Mouse (Mus musculus): ENCODE measurements around the gene Gm20481. TPM values are rescaled to one million over a fixed set of nuclear protein-coding genes. Genes with fewer than 3 reads are reported as not detected.
"Not testable (repeated sequence)": the region's sequence is repeated elsewhere in the genome, so short reads cannot be mapped to it uniquely, and the experiment has no call there.

Gene Gm20481
- total RNA-seq, 2 experiments from 2014 or later: not detected

DNA sequence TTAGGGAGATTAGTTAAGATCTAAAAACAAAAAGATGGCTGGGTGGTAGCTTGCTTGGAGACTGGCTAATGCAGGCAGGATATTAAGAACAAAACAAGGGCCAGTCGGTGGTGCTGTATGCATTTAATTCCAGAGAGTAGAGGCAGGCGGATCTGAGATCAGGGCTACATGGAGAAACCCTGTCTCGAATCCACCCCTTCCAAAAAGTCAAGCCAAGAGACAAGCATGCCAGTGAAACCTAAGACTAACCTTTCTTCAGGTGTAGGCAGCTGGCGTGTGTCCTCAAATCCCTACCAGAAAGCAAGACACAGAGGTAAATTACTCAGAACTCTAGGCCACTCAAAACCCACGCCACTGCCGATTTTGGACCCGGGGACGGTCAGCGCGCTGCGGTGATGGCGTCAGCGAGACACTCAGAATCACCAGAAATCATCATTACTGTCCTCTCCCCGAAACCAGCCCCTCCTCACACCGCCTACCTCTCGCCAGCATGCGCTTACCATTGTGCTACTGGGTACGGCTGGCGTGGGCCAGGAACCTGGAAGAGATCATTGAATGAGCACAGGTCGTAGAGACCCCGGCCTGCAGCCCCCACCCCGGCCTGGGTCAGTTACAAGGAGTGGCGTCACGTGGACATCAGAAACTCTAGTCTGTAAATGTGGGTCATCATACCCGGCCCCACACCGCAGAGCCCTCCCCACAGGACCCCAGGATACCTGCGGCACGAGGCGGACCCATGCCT lies 17.9 kb upstream of the Gm20481 start:
- peak in 1 of 2 experiments; percentile 37 for DNase-seq (ENCODE audit: low spot score in 2 of 2)

DNA sequence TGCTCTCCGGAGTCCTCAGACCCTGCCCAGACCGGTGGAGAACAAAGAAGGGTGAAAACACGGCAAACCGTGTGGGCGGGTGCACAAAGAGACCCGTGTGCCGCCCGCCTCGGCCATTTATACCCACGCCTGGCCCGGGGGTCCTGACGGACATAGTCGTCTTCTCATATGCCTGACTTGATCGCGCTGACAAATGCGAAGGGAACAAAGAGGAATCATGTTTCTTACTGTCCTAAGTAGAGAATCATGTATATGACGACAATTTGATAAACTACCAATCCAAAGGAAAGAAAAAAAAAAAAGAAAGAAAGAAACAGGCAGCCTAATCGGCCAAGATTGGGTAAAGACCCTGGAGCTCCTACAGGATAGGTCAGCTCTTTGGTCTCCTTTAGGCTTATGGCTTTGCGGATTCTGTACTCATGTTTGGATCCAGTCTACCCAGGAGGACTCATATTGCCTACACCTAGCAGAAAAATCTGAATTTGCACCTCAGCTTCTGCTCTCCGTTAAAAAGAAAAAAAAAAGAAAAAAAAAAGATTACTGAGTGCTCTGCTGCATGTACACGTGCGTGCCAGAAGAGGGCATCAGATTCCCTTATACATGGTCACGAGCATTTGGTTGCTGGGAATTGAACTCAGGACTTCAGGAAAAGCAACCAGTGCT lies 17.2 kb upstream of the Gm20481 start:
- DNase-seq (ENCODE audit: low spot score in 2 of 2): peak; percentile 79 to 84

DNA sequence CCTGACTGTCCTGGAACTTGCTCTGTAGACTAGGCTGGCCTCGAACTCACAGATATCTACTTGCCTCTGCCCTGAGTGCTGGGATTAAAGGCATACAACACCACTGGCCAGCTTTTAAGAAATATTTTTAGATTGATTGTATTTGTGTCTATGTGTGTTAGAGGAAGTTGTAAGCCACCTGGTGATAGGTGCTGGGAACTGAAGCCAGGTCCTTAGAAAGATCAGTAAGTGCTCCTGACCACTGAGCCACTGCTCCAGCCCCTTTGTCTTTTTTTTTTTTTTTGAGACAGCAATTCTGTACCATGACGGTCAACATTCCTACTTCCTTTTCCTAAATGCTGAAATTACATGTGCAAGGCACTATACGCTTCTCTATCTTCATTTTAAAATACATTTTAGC lies 16.5 kb upstream of the Gm20481 start:
- no peak for DNase-seq (ENCODE audit: low spot score in 2 of 2)

DNA sequence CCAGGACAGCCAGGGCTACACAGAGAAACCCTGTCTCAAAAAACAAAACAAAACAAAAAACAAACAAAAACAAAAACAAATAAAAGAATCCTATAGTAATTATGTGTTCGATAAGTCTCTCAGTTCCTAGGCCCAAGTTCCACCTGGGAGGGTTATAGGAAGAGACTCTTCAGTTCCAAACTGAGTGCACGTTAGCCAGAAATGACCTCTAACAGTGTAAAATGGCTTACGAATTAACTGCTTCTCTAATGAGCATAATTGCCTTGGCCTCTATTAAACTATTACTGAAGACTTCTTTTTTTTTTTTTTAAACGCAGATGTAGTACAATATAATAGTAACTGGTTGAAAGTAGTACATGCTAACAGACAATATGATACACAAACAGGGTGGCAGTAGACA lies 15.8 kb upstream of the Gm20481 start:
- DNase-seq (ENCODE audit: low spot score in 2 of 2): no peak

DNA sequence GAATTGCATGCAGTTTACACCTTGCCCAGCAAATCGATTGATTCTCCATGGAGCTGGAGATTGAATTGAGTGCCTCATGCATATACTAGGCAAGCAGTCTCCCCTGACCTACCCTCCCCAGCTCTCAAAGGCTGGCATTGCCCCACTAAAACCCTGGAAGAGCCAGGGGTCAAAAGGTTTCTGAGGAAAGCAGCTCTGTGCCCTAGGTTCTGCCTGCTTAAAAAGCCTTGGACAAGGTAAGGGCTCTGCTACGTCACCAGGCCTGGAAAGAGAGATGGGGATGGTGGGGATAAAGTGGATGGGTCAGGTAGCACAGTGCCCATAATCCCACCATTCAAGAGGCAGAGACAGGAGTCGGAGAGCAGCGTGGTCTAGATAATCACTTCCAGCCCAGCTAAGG lies 14.9 kb upstream of the Gm20481 start:
- no peak for DNase-seq (ENCODE audit: low spot score in 2 of 2)

DNA sequence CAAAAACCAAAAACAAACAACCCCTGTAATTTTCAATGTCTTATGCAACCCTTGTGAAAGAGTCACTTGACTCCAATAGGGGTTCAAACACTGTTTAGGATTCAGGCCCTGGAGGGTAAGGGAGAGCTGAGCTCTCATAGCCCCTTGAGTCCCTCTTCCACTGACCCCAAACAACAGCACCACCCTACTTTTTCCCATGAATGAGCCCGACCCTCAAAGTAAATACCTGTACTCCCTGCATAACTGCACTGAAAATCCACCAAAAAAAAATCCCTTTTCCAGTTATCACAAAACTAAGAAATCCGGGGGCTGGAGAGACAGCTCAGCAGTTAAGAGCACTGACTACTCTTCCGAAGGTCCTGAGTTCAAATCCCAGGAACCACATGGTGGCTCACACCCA lies 13.8 kb upstream of the Gm20481 start:
- no peak for DNase-seq (ENCODE audit: low spot score in 2 of 2)

DNA sequence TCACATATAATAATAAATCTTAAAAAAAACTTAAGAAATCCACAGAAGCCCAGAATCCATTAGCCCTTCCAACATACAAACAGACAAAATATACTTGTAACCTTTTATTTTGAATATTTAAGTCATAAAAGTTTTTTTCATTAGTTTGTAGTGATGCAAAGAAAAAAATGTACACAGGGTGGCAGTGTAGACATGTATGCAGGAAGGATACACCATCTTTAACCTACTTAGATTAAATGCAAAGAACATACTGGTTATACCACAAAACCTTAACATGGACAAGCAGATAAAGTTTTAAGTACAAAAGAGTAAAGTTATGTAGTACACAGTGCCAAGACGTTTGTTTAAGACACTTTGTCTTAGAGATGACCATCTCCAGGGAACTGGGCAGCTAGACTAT lies 13.4 kb upstream of the Gm20481 start:
- no peak for DNase-seq (ENCODE audit: low spot score in 2 of 2)

DNA sequence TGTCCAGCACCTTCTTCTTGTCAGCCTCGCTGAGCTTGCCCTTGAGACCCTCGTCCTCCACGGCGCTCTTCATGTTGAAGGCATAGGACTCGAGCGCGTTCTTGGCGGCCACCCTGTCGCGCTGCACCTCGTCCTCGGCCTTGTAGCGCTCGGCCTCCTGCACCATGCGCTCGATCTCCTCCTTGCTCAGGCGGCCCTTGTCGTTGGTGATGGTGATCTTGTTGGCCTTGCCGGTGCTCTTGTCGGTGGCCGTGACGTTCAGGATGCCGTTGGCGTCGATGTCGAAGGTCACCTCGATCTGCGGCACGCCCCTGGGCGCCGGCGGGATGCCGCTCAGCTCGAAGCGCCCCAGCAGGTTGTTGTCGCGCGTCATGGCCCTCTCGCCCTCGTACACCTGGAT lies 12.4 kb upstream of the Gm20481 start:
- not testable (repeated sequence) for DNase-seq (ENCODE audit: low spot score in 2 of 2)

DNA sequence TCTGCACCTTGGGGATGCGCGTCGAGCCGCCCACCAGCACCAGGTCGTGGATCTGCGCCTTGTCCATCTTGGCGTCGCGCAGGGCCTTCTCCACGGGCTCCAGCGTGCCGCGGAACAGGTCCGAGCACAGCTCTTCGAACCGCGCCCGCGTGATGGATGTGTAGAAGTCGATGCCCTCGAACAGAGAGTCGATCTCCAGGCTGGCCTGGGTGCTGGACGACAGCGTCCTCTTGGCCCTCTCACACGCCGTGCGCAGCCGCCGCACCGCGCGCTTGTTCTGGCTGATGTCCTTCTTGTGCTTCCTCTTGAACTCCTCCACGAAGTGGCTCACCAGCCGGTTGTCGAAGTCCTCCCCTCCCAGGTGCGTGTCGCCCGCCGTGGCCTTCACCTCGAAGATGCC lies 11.7 kb upstream of the Gm20481 start:
- DNase-seq (ENCODE audit: low spot score in 2 of 2): not testable (repeated sequence)

DNA sequence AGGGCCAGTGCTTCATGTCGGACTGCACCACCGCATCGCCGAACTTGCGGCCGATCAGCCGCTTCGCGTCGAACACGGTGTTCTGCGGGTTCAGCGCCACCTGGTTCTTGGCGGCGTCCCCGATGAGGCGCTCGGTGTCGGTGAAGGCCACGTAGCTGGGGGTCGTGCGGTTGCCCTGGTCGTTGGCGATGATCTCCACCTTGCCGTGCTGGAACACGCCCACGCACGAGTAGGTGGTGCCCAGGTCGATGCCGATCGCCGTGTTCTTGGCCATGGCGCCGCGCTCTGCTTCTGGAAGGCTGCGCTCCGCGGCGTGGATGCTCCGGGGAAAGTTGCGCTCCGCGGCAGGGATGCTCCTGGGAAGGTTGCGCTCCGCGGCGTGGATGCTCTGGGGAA lies 11.0 kb upstream of the Gm20481 start:
- not testable (repeated sequence) for DNase-seq (ENCODE audit: low spot score in 2 of 2)

DNA sequence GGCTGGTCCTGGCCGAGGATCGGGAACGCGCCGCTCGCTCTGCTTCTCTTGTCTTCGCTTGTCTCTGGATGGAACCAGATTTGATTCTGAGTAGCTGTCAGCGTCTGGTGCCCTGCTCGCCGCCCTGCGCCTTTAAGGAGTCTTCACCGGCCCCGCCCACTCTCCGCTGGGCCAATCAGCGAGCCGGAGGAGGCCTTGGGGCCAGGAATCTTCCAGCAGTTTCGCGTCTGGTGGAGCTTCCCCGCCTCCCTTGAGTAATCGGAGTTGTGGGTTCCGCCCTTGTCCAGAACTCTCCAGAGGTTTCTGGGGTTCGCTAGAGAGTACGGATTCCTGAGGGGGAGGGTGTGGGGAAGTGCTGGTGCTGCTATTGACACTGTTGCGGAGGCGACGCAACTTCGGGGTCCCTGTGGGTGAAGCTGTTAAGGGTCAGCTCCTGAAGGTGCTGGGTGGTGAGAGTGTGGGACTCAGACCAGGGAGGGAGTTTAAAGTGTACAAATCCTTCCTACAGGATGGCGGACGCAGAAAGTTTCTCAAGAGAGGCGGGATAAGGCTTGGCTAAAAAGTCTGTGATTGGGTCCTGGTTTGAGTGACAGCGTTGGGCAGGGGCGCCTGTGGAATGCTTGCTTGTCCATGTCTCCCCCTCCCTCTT lies 10.5 kb upstream of the Gm20481 start, which contains the start of gene Hspa1b:
Gene Hspa1b (minus strand): TSS at position 109 of the 649 bp plus-strand sequence.
- DNase-seq (ENCODE audit: low spot score in 2 of 2): peak; percentile 35 to 77

DNA sequence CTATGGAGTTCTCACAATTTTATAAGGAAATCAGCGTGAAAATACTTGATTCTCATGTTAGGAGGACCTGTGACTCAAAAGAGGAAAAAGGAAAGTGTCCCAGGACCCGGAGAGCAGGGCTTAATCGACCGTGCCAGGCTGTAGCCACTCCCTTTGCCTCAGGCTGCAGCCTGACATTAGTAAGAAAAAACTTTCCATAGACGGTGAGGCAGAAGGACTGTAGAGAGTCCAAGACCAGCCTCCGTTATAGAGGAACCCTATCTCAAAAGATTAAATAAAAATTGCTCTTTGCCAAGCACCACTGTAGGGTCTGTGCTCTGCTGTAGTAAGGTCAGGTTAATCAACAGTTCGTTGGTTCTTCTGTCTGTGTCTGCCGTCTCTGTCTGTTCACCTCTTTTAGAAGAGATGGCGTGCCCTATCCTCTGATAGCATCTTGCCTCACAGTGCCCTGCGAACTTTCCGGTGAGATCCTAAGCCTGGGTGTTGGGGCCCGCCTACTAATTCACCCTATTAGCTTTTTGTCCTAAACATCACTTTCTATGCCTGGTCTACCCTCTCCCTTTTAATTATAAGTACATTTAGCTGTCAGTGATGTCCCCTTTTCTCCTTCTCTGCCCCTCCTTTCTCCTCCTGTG lies 9.7 kb upstream of the Gm20481 start:
- DNase-seq (ENCODE audit: low spot score in 2 of 2): no peak

DNA sequence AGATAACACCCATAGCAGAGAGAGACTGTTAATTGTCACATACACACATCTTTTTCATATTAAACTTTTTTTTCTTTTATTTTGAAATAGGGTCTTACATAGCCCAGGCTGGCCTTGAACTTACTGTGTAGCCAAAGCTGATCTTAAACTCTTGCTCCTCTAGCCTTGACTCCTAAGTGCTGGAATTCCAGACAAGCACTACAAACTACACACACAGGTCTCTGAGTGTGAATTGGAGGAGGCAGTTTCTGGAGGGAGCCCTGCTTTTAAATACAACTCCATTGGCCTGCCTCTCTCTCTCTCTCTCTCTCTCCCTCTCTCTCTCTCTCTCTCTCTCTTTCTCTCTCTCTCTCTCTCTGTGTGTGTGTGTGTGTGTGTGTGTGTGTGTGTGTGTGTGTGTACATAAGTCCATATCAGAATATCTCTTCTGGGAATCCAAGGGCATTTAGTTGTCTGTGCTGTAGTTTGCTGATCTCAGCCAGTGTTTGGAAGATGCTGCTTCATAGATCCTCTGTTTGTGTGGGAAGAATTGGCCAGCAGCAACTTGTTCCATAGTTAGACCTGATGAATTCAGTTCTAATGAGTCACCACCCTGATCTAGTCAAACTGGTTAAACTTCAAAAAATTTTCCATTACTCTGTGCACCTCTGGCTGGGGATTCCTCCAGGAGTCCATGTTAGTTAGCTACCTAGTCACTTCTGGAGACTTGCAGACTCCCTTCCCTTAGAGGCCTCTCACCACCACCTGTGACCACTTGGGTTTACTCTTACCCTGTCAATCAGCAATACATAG lies 8.8 kb upstream of the Gm20481 start:
- DNase-seq (ENCODE audit: low spot score in 2 of 2): no peak

DNA sequence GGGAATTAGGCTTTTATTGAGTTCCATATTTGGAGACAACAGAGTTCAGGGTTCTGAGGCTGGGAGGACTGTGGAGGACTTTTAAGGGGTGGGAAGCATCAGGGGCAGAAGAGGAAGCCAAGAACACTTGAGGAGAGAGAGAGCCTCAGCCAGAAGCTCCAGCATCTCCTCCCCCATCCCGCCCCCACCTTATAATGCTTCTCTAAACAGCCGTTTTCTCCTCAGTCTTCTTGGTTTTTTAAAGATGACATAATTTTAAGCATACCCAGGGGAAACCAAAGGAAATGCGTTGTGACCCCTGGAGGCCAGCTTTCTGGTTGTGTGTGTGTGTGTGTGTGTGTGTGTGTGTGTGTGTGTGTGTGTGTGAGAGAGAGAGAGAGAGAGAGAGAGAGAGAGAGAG lies 7.6 kb upstream of the Gm20481 start:
- DNase-seq (ENCODE audit: low spot score in 2 of 2): no peak

DNA sequence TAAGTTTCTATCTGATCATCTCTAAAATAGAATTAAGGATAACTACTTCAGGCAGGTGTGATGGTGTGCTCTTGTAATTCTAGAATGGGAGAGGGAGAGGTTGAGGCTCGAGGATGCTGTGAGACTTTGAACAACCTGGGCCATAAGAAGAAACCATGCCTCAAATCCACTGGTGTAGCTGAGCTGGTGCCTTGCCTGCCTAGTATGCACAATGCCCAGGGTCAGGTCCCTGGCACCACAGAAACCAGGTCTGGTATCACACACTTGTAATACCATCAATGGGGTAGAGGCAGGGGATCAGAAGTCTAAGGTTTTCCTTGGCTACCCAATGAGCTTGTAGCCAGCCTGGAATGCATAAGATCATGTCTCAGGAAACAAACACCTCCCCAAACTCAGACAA lies 6.9 kb upstream of the Gm20481 start:
- no peak for DNase-seq (ENCODE audit: low spot score in 2 of 2)

DNA sequence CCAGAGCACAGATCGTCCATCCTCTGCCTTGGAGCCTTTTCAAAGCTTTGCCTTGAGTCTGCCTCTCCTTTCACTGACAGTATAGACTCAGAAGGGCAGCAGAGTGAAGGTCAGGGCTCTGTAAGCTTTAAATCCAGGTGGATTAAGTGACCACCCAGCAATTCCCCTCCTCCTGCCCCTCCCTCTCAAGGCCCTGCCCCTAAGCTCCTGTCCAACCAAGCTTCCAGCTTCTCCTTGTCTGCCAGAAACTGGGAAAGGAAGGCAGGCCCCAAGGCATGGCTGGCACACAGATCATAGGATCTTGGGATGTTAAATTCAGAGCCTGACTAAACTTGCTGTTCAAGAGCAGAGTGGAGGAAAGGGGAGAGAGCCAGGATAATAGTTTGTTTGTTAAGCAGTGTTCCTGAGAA lies 5.1 kb upstream of the Gm20481 start:
- no peak for DNase-seq (ENCODE audit: low spot score in 2 of 2)

DNA sequence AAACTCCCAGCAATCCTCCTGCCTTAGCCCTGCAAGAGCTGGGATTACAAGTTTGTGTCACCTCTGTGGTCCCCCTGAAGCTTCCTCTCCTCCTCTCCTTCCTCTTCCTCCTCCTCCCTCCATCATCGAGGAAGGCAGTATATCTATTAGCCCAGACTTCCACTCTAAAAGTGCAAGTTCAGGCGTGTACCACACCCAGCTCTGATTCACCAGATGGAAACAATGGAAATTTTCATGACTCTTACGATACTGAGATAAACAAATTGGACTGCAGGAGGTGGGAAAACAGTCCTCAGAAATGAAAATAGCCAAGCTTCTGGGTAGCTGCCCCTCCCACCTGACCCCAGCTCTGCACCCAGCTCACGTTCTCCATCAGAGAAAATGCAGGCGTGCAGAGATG lies 4.1 kb upstream of the Gm20481 start:
- DNase-seq (ENCODE audit: low spot score in 2 of 2): no peak

DNA sequence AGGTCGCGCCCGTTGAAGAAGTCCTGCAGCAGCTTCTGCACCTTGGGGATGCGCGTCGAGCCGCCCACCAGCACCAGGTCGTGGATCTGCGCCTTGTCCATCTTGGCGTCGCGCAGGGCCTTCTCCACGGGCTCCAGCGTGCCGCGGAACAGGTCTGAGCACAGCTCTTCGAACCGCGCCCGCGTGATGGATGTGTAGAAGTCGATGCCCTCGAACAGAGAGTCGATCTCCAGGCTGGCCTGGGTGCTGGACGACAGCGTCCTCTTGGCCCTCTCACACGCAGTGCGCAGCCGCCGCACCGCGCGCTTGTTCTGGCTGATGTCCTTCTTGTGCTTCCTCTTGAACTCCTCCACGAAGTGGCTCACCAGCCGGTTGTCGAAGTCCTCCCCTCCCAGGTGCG lies 1.1 kb downstream of the Gm20481 start:
- not testable (repeated sequence) for DNase-seq (ENCODE audit: low spot score in 2 of 2)

DNA sequence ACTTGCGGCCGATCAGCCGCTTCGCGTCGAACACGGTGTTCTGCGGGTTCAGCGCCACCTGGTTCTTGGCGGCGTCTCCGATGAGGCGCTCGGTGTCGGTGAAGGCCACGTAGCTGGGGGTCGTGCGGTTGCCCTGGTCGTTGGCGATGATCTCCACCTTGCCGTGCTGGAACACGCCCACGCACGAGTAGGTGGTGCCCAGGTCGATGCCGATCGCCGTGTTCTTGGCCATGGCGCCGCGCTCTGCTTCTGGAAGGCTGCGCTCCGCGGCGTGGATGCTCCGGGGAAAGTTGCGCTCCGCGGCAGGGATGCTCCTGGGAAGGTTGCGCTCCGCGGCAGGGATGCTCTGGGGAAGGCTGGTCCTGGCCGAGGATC lies 2.0 kb downstream of the Gm20481 start:
- DNase-seq (ENCODE audit: low spot score in 2 of 2): not testable (repeated sequence)

DNA sequence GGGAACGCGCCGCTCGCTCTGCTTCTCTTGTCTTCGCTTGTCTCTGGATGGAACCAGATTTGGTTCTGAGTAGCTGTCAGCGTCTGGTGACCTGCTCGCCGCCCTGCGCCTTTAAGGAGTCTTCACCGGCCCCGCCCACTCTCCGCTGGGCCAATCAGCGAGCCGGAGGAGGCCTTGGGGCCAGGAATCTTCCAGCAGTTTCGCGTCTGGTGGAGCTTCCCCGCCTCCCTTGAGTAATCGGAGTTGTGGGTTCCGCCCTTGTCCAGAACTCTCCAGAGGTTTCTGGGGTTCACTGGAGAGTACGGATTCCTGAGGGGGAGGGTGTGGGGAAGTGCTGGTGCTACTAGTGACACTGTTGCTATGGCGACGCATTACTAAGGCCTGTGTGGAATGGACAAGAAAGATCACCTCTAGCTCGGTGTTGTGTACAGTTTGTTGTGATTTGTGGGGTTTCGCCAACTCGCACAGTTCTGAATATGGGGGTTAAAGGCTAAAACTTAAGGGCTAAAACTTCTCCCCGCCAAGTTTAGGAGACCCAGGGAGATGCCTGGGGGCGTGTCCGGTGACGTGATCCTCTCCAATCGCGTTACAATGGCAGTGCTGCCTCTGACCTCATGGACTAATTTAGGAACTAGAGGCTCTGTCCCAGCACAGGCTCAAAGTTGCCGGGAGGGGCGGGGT lies 2.5 kb downstream of the Gm20481 start, which contains the start of the genes Hspa1a and Hspa1l:
Gene Hspa1a (minus strand): TSS at position 88 of the 681 bp plus-strand sequence.
Gene Hspa1l (plus strand): TSS at position 635 of the 681 bp plus-strand sequence.
- peak; percentile 30 to 64 for DNase-seq (ENCODE audit: low spot score in 2 of 2)
